Mouse (Mus musculus) stomach, postnatal 0 days (tissue): ENCODE results near the gene Tinagl1. TPM values are rescaled to one million over a fixed set of nuclear protein-coding genes. Genes with fewer than 3 reads are reported as not detected.
A peak's percentile ranks its signal among the peaks of the same experiment; 100 is the strongest.

Experiments used
- ATAC-seq: fragments of 200-750 bp; cut with Nextera tagmentation; 2 replicates; pipeline ENCODE4 v1.8.0; 2017; ENCODE audit not compliant: low FRiP score, low TSS enrichment
- DNase-seq: peaks from one replicate; pipeline ENCODE4 v3.0.0-alpha.2; 2016; ENCODE audit warnings: low spot score
- H3K27ac ChIP-seq: fragments of 300-500 bp; sonication (generic); replicated peaks from 2 replicates; pipeline ENCODE4 v1.5.1; 2014; ENCODE audit warnings: mild to moderate bottlenecking, control low read depth
- H3K27me3 ChIP-seq: fragments of 300-500 bp; sonication (generic); 2 replicates; pipeline ENCODE4 v1.6.1; 2014; ENCODE audit warnings: low read length; ENCODE audit not compliant: control insufficient read depth, insufficient read depth
- H3K36me3 ChIP-seq: fragments of 300-500 bp; sonication (generic); 2 replicates; pipeline ENCODE4 v1.6.1; 2014; ENCODE audit warnings: low read length, mixed read lengths; ENCODE audit not compliant: control insufficient read depth, insufficient read depth
- H3K4me1 ChIP-seq: fragments of 300-500 bp; sonication (generic); replicated peaks from 2 replicates; pipeline ENCODE4 v1.6.1; 2014; ENCODE audit warnings: antibody characterized with exemption; ENCODE audit not compliant: control insufficient read depth, insufficient read depth
- H3K4me2 ChIP-seq: fragments of 300-500 bp; sonication (generic); replicated peaks from 2 replicates; pipeline ENCODE4 v1.6.1; 2014; ENCODE audit warnings: low read depth, mild to moderate bottlenecking, control low read depth, moderate library complexity
- H3K4me3 ChIP-seq: fragments of 300-500 bp; sonication (generic); 2 replicates; pipeline ENCODE4 v1.5.1; 2014; ENCODE audit warnings: low read depth, low read length, control low read depth
- H3K9ac ChIP-seq: fragments of 300-500 bp; sonication (generic); 2 replicates; pipeline ENCODE4 v1.6.1; 2014; ENCODE audit warnings: mild to moderate bottlenecking, low read length, control low read depth, mixed read lengths
- H3K9me3 ChIP-seq: fragments of 300-500 bp; sonication (generic); 2 replicates; pipeline ENCODE4 v1.6.1; 2016; ENCODE audit warnings: low read length; ENCODE audit not compliant: control insufficient read depth
- CTCF ChIP-seq: IDR thresholded peaks from 2 replicates; pipeline ENCODE4 v1.5.1; 2016; ENCODE audit warnings: antibody characterized with exemption, low read depth, mild to moderate bottlenecking, moderate library complexity
- EP300 ChIP-seq: optimal IDR thresholded peaks from 2 replicates; pipeline ENCODE3; 2016; ENCODE audit warnings: antibody characterized with exemption
- WGBS: fragments of 180-500 bp; shearing (Covaris S2); extraction: QIAGEN DNeasy Blood & Tissue Kit; methylation state at CpG from one replicate; pipeline ENCODE4 v1.1.7; 2014; 5-methylcytosine and 5-hydroxymethylcytosine counted together
- polyA plus RNA-seq: library from polyadenylated mRNA; unstranded; fragments of >200 nt; fragmentation: Nextera tagmentation; extraction: Ambion mirVana; gene quantifications from 2 replicates; pipeline ENCODE4 v1.2.1, GENCODE M21; 2015

Gene Tinagl1
- polyA plus RNA-seq, 1 experiment from 2014 or later: 131 TPM

- Histone ChIP-seq H3K27ac (no peak overlapping the region), H3K4me3 (no peak overlapping the region), H3K36me3 (no peaks in the 10 kb centered on the region), H3K4me1 (no peaks in the 10 kb centered on the region), H3K4me2 (no peak overlapping the region), H3K9me3 (no peaks in the 10 kb centered on the region), H3K27me3 (no peaks in the 10 kb centered on the region), H3K9ac (no peak overlapping the region)
- DNase-seq: no peak
- 0 out of 2 replicates have a peak, but pooled peaks have one; percentile 24 for ATAC-seq
- TF ChIP-seq EP300 (no peak), CTCF (no peak)
- 66% methylated on average over 13 of the region's 13 CpGs for WGBS
Measured at GRCm38 (mm10) chr4:130183023-130183422, 8.1 kb upstream of the Tinagl1 start.

- DNase-seq (peak; percentile 43), ATAC-seq (no peak)
- Histone ChIP-seq H3K36me3 (no peaks in the 10 kb centered on the region), H3K4me2 (no peak overlapping the region), H3K4me1 (peaks cover 2% of the 10 kb centered on the region; the same call in 1 of the 2 replicates), H3K27me3 (no peaks in the 10 kb centered on the region), H3K9ac (no peak overlapping the region), H3K27ac (no peak overlapping the region), H3K4me3 (no peak overlapping the region), H3K9me3 (no peaks in the 10 kb centered on the region)
- no peak for TF ChIP-seq CTCF
- TF ChIP-seq EP300: no peak
- 36% methylated on average over 4 of the region's 4 CpGs for WGBS
Measured at GRCm38 (mm10) chr4:130181886-130182285, 7.0 kb upstream of the Tinagl1 start.

- no peak for DNase-seq
- peaks cover 2% of the 10 kb centered on the region; the same call in 1 of the 2 replicates for H3K4me1 ChIP-seq
- TF ChIP-seq EP300 (no peak), CTCF (no peak)
- no peaks in the 10 kb centered on the region for H3K27me3 ChIP-seq
- H3K4me3 ChIP-seq: no peak overlapping the region
- no peak overlapping the region for H3K27ac ChIP-seq
- no peak for ATAC-seq
- no peak overlapping the region for H3K4me2 ChIP-seq
- H3K9ac ChIP-seq: no peak overlapping the region
- WGBS: 75% methylated on average over 7 of the region's 7 CpGs
- no peaks in the 10 kb centered on the region for H3K9me3 ChIP-seq
- H3K36me3 ChIP-seq: no peaks in the 10 kb centered on the region
Measured at GRCm38 (mm10) chr4:130180909-130181602, 6.1 kb upstream of the Tinagl1 start.

- H3K4me2 ChIP-seq: no peak overlapping the region
- no peaks in the 10 kb centered on the region for H3K9me3 ChIP-seq
- H3K4me1 ChIP-seq: peaks cover 9% of the 10 kb centered on the region
- H3K27ac ChIP-seq: no peak overlapping the region
- no peak overlapping the region for H3K4me3 ChIP-seq
- H3K36me3 ChIP-seq: no peaks in the 10 kb centered on the region
- WGBS: 77% methylated on average over 3 of the region's 3 CpGs
- no peak for DNase-seq
- no peaks in the 10 kb centered on the region for H3K27me3 ChIP-seq
- no peak overlapping the region for H3K9ac ChIP-seq
- TF ChIP-seq EP300 (no peak), CTCF (no peak)
- no peak for ATAC-seq
Measured at GRCm38 (mm10) chr4:130179876-130180275, 5.0 kb upstream of the Tinagl1 start.

GRCm38 (mm10) chr4:130177536-130177935, 2.6 kb upstream of the Tinagl1 start:
- H3K4me2 ChIP-seq: no peak overlapping the region
- DNase-seq (no peak), ATAC-seq (no peak)
- peaks cover 9% of the 10 kb centered on the region for H3K4me1 ChIP-seq
- H3K9ac ChIP-seq: peak overlapping the region; percentile 35; the same call in 1 of the 2 replicates
- 48% methylated on average over 7 of the region's 7 CpGs for WGBS
- no peak overlapping the region for H3K4me3 ChIP-seq
- no peaks in the 10 kb centered on the region for H3K9me3 ChIP-seq
- peak overlapping the region; percentile 53 for H3K27ac ChIP-seq
- no peaks in the 10 kb centered on the region for H3K27me3 ChIP-seq
- no peaks in the 10 kb centered on the region for H3K36me3 ChIP-seq
- no peak for TF ChIP-seq EP300
- TF ChIP-seq CTCF: no peak

- H3K4me1 ChIP-seq: peaks cover 14% of the 10 kb centered on the region
- peak; percentile 50 for DNase-seq
- peak overlapping the region; percentile 53; the same call in 1 of the 2 replicates for H3K27ac ChIP-seq
- H3K9me3 ChIP-seq: no peaks in the 10 kb centered on the region
- no peaks in the 10 kb centered on the region for H3K36me3 ChIP-seq
- TF ChIP-seq CTCF (no peak), EP300 (no peak)
- WGBS: 32% methylated on average over 4 of the region's 4 CpGs
- H3K4me3 ChIP-seq: no peak overlapping the region
- ATAC-seq: 0 out of 2 replicates have a peak, but pooled peaks have one; percentile 0
- peak overlapping the region; percentile 35 for H3K9ac ChIP-seq
- H3K4me2 ChIP-seq: no peak overlapping the region
- H3K27me3 ChIP-seq: no peaks in the 10 kb centered on the region
Measured at GRCm38 (mm10) chr4:130177087-130177486, 2.2 kb upstream of the Tinagl1 start.
